Mouse (Mus musculus) ES-E14 (cell line): ENCODE data around the gene Ppp3ca. TPM values are rescaled to one million over a fixed set of nuclear protein-coding genes. Genes with fewer than 3 reads are reported as not detected.

Source experiments
- DNase-seq: peaks from one replicate; pipeline ENCODE4 v3.0.0-alpha.2; 2013; ENCODE audit warnings: low read depth, low spot score
- H3K27ac ChIP-seq: 2 replicates; pipeline ENCODE4 v1.5.1; 2012; ENCODE audit warnings: low read depth, mild to moderate bottlenecking, low read length, moderate library complexity, mixed read lengths; ENCODE audit not compliant: poor library complexity, insufficient read depth, severe bottlenecking
- H3K36me3 ChIP-seq: 2 replicates; pipeline ENCODE4 v1.6.1; 2012; ENCODE audit warnings: mild to moderate bottlenecking, low read length, moderate library complexity, mixed read lengths; ENCODE audit not compliant: control insufficient read depth, poor library complexity, insufficient read depth, severe bottlenecking
- H3K4me1 ChIP-seq, 2 experiments: fragments of 150-350 bp in 1 of 2; sonication (generic) in 1 of 2; 2 replicates each; pipeline ENCODE4 v1.6.1; 2012; ENCODE audit warnings: low read length in 2 of 2, mild to moderate bottlenecking in 1 of 2, mixed read lengths in 1 of 2; ENCODE audit not compliant: control insufficient read depth in 2 of 2, insufficient read depth in 2 of 2, poor library complexity in 1 of 2
- H3K4me3 ChIP-seq, 2 experiments: fragments of 150-350 bp in 1 of 2; sonication (generic) in 1 of 2; 2 replicates each; pipeline ENCODE4 v1.5.1; 2012; ENCODE audit warnings: low read length in 2 of 2, low read depth in 1 of 2, mild to moderate bottlenecking in 1 of 2, mixed read lengths in 1 of 2; ENCODE audit not compliant: insufficient read depth in 1 of 2, poor library complexity in 1 of 2, severe bottlenecking in 1 of 2
- H3K9ac ChIP-seq: 2 replicates; pipeline ENCODE4 v1.6.1; 2012; ENCODE audit warnings: low read depth, mild to moderate bottlenecking, low read length, mixed read lengths; ENCODE audit not compliant: poor library complexity, insufficient read depth, severe bottlenecking
- H3K9me3 ChIP-seq: fragments of 150-350 bp; sonication (generic); 2 replicates; pipeline ENCODE4 v1.6.1; 2012; ENCODE audit warnings: low read depth, mild to moderate bottlenecking, low read length; ENCODE audit not compliant: control insufficient read depth, insufficient read depth
- CHD2 ChIP-seq: IDR thresholded peaks from 2 replicates; pipeline ENCODE4 v1.6.1; 2014; ENCODE audit warnings: mild to moderate bottlenecking, low read depth, low read length, inconsistent platforms
- HCFC1 ChIP-seq: IDR thresholded peaks from 2 replicates; pipeline ENCODE4 v1.6.1; 2012; ENCODE audit warnings: low read length, inconsistent platforms, borderline replicate concordance; ENCODE audit not compliant: insufficient read depth
- MAFK ChIP-seq: IDR thresholded peaks from 2 replicates; pipeline ENCODE4 v1.6.1; 2014; ENCODE audit warnings: mild to moderate bottlenecking, low read depth, low read length, inconsistent platforms; ENCODE audit not compliant: insufficient read depth
- ZC3H11A ChIP-seq: IDR thresholded peaks from 2 replicates; pipeline ENCODE4 v1.6.1; 2012; ENCODE audit warnings: low read depth, mild to moderate bottlenecking, inconsistent platforms, low read length, borderline replicate concordance
- ZNF384 ChIP-seq: IDR thresholded peaks from 2 replicates; pipeline ENCODE4 v1.6.1; 2012; ENCODE audit warnings: low read depth, low read length, inconsistent platforms
- in situ Hi-C, 2 experiments: fragments of 600-800 bp; cut with MboI; formaldehyde crosslinking; loops; one replicate each; pipeline ENCODE4 v1.15.1; 2025; ENCODE audit warnings: low sequenced_read_pairs in 2 of 2, inconsistent platforms in 1 of 2; ENCODE audit not compliant: unreplicated experiment in 2 of 2
- total RNA-seq: library from RNA; depleted of rRNA; stranded (reverse); fragments of 300-350 nt; gene quantifications from 2 replicates; pipeline ENCODE4 v1.2.3, GENCODE M21; 2012

The Ppp3ca gene
- total RNA-seq, 1 experiment = 25.6 TPM

GRCm38 (mm10) chr3:136802595-136802994, 132.7 kb downstream of the Ppp3ca start:
- in situ Hi-C loops = no loop called here
- DNase-seq = no peak

GRCm38 (mm10) chr3:136805897-136806296, 136.0 kb downstream of the Ppp3ca start:
- in situ Hi-C loops = no loop called here
- DNase-seq = no peak
- no peaks in the 10 kb centered on the region for H3K36me3 ChIP-seq
- H3K4me3 ChIP-seq = no peak overlapping the region
- no peaks in the 10 kb centered on the region for H3K4me1 ChIP-seq
- H3K9me3 ChIP-seq = no peaks in the 10 kb centered on the region
- TF ChIP-seq ZC3H11A (no peak), MAFK (no peak), HCFC1 (no peak), ZNF384 (no peak), CHD2 (no peak)
- no peak overlapping the region for H3K9ac ChIP-seq
- H3K27ac ChIP-seq = no peak overlapping the region

More at GRCm38 (mm10) chr3:136802595-136802994, 132.7 kb downstream of the Ppp3ca start:
- Histone ChIP-seq H3K4me3 (no peak overlapping the region), H3K9ac (no peak overlapping the region), H3K4me1 (no peaks in the 10 kb centered on the region), H3K36me3 (no peaks in the 10 kb centered on the region), H3K9me3 (no peaks in the 10 kb centered on the region), H3K27ac (no peak overlapping the region)
- no peak for TF ChIP-seq CHD2
- no peak for TF ChIP-seq ZNF384
- no peak for TF ChIP-seq MAFK
- no peak for TF ChIP-seq HCFC1
- no peak for TF ChIP-seq ZC3H11A

- no peaks in the 10 kb centered on the region for H3K4me1 ChIP-seq
- no peak overlapping the region for H3K27ac ChIP-seq
- H3K9ac ChIP-seq = no peak overlapping the region
- in situ Hi-C loops = no loop called here
- H3K4me3 ChIP-seq = no peak overlapping the region
- TF ChIP-seq MAFK (no peak), ZNF384 (no peak), ZC3H11A (no peak), HCFC1 (no peak), CHD2 (no peak)
- H3K9me3 ChIP-seq = no peaks in the 10 kb centered on the region
- DNase-seq = no peak
- no peaks in the 10 kb centered on the region for H3K36me3 ChIP-seq
Observed at GRCm38 (mm10) chr3:136810271-136810670, 140.3 kb downstream of the Ppp3ca start.

GRCm38 (mm10) chr3:136812162-136812561, 142.2 kb downstream of the Ppp3ca start:
- TF ChIP-seq CHD2 = no peak
- TF ChIP-seq HCFC1 = no peak
- TF ChIP-seq MAFK = no peak
- no peak for TF ChIP-seq ZC3H11A
- TF ChIP-seq ZNF384 = no peak
- Histone ChIP-seq H3K9ac (no peak overlapping the region), H3K4me1 (no peaks in the 10 kb centered on the region), H3K9me3 (no peaks in the 10 kb centered on the region), H3K27ac (no peak overlapping the region), H3K36me3 (no peaks in the 10 kb centered on the region), H3K4me3 (no peak overlapping the region)
- DNase-seq = no peak
- in situ Hi-C loops = no loop called here

GRCm38 (mm10) chr3:136812791-136813190, 142.9 kb downstream of the Ppp3ca start:
- H3K36me3 ChIP-seq = no peaks in the 10 kb centered on the region
- DNase-seq = no peak
- in situ Hi-C loops = no loop called here
- H3K9ac ChIP-seq = no peak overlapping the region
- no peak overlapping the region for H3K4me3 ChIP-seq
- H3K9me3 ChIP-seq = no peaks in the 10 kb centered on the region
- no peak overlapping the region for H3K27ac ChIP-seq
- no peaks in the 10 kb centered on the region for H3K4me1 ChIP-seq
- TF ChIP-seq HCFC1 = no peak
- TF ChIP-seq ZC3H11A = no peak
- no peak for TF ChIP-seq CHD2
- TF ChIP-seq MAFK = no peak
- no peak for TF ChIP-seq ZNF384
